Mouse (Mus musculus): ENCODE results near the gene Rrp7a.

Rrp7a gene

GRCm38 (mm10) chr15:83111290-83111689 is 11.3 kb downstream of the Rrp7a start:
- no peak for DNase-seq

- DNase-seq = no peak
Measured at GRCm38 (mm10) chr15:83107814-83108213, 14.8 kb downstream of the Rrp7a start.

GRCm38 (mm10) chr15:83106426-83106825 is 16.2 kb downstream of the Rrp7a start:
- DNase-seq = no peak

- DNase-seq = no peak
Measured at GRCm38 (mm10) chr15:83103111-83103510, 19.5 kb downstream of the Rrp7a start.

- no peak for DNase-seq
Measured at GRCm38 (mm10) chr15:83100332-83100662, 22.3 kb downstream of the Rrp7a start.

- peak; percentile 96 for DNase-seq
Measured at GRCm38 (mm10) chr15:83099533-83100331, 22.9 kb downstream of the Rrp7a start.

GRCm38 (mm10) chr15:83095950-83096349 is 26.7 kb downstream of the Rrp7a start:
- peak; percentile 17 for DNase-seq

- peak; percentile 73 for DNase-seq
Measured at GRCm38 (mm10) chr15:83093687-83094086, 28.9 kb downstream of the Rrp7a start.

- DNase-seq = no peak
Measured at GRCm38 (mm10) chr15:83090874-83091273, 31.7 kb downstream of the Rrp7a start.

GRCm38 (mm10) chr15:83089429-83089605 is 33.3 kb downstream of the Rrp7a start, which contains the start of gene Serhl:
Serhl (plus strand) TSS chr15:83089506.
- DNase-seq = no peak

GRCm38 (mm10) chr15:83088495-83089428 is 33.8 kb downstream of the Rrp7a start:
- DNase-seq = no peak

- DNase-seq = no peak
Measured at GRCm38 (mm10) chr15:83086636-83087328, 35.8 kb downstream of the Rrp7a start.

- peak; percentile 49 for DNase-seq
Measured at GRCm38 (mm10) chr15:83085901-83086300, 36.7 kb downstream of the Rrp7a start.

GRCm38 (mm10) chr15:83084022-83084640 is 38.5 kb downstream of the Rrp7a start:
- no peak for DNase-seq

GRCm38 (mm10) chr15:83083530-83083929 is 39.1 kb downstream of the Rrp7a start:
- no peak for DNase-seq

GRCm38 (mm10) chr15:83075607-83076525 is 46.7 kb downstream of the Rrp7a start:
- peak; percentile 57 for DNase-seq

GRCm38 (mm10) chr15:83074179-83074578 is 48.4 kb downstream of the Rrp7a start:
- DNase-seq = peak; percentile 59

GRCm38 (mm10) chr15:83071752-83072151 is 50.8 kb downstream of the Rrp7a start:
- no peak for DNase-seq

GRCm38 (mm10) chr15:83070942-83071341 is 51.7 kb downstream of the Rrp7a start:
- DNase-seq = peak; percentile 71

- no peak for DNase-seq
Measured at GRCm38 (mm10) chr15:83068270-83068669, 54.3 kb downstream of the Rrp7a start.

GRCm38 (mm10) chr15:83065543-83065942 is 57.1 kb downstream of the Rrp7a start:
- peak; percentile 73 for DNase-seq
